Mouse (Mus musculus) monocyte, adult 5-6 weeks (primary cell): Measurements from ENCODE around the gene Crx. TPM values are rescaled to one million over a fixed set of nuclear protein-coding genes. Genes with fewer than 3 reads are reported as not detected.

ENCODE experiments used
- ATAC-seq: fragments of 153-309, 156-312 bp; replicated peaks from 2 replicates; pipeline ENCODE4 v1.8.0; 2017; ENCODE audit warnings: mild to moderate bottlenecking; ENCODE audit not compliant: low TSS enrichment, insufficient number of reproducible peaks, severe bottlenecking, poor library complexity, low FRiP score
- total RNA-seq: library from RNA; stranded (forward); fragments of 200-1000, 200-491, 200-594 nt; gene quantifications from 3 replicates; pipeline ENCODE4 v1.2.3, GENCODE M21; 2017

The Crx gene
- total RNA-seq, 1 experiment from 2014 or later: not detected

DNA sequence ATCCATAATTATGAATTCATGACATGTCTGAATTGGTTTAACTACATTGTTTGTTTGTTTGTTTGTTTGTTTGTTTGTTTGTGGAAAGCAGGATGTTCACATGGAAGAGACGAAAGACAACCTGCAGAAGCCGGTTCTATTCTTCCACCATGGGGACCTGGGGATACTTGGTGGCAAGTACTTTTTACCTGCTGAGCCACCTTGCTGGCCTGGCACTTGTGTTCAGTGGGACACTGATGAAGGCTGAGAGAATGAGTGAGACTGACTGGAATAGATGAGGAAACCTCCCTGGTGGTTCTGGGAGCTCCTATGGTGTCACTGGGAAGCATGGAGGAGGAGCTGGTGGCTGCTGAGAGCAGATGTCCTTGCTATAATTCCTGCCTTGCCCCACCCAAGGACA is 2.5 kb upstream of the Crx start, which contains the start of gene Crxos:
Gene Crxos, plus strand, starts transcription at position 301 of the 400 bp plus-strand sequence.
- no peak for ATAC-seq

DNA sequence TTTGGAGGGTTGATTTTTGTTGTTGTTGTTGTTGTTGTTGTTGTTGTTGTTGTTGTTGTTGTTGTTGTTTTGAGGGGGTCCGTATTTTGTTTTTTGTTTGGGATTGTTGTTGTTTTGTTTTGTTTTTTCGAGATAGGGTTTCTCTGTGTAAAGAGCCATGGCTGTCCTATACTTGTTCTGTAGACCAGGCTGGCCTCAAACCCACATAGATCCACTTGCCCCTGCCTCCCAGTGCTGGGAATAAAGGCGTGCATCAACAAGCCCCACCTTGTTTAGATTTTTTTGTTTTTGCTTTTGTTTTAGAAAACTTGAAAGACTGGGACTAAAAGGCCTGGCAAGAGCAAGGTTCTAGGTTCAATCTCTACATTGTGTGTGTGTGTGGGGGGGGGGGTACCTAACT is 2.1 kb upstream of the Crx start:
- ATAC-seq: no peak

GRCm38 (mm10) chr7:15881388-15881787 is 1.6 kb upstream of the Crx start:
- no peak for ATAC-seq

- no peak for ATAC-seq
Measured at GRCm38 (mm10) chr7:15864104-15864503, 15.7 kb downstream of the Crx start.

DNA sequence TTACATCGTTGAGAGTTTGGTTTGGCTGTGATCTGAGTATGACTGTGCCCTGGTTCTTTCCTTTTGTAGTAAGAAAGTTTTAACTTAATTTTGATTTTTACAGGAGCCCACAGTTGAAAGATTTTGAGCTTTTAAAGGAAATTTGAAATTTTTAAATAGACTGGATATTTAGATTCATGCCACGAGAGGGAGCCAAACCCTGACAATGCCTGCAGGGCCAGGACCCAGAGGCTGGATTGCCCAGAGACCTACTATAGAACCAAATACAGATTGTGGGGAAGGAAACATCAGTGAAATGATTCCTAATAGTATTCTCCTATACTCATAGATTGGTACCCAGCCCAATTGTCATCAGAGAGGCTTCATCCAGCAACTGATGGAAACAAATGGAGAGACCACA is 20.1 kb downstream of the Crx start:
- no peak for ATAC-seq

DNA sequence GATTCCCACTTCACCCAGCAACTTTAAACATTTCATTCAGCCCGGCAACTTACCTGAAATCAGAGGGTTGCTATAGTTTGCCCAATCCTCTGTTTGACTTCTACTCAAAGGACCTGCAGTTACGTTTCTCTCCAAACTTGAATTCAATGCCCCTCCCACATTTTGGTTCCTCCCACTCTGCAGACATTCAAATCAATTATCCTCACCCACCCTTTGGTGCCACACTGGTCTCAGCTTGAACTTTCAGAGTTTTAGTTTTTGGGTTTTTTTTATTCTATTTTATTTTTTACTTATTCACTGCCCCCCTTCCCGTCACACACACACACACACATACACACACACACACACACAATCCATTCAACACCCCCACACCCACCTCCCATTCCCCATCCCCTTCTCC is 40.2 kb downstream of the Crx start, which contains the start of gene Obox6:
Gene Obox6, minus strand, starts transcription at position 101 of the 400 bp plus-strand sequence.
- ATAC-seq: no peak

Other genes with a start within 250 kb of the Crx start
- gene Obox3, start 240.1 kb downstream of the Crx start, total RNA-seq: not detected in 3 replicates
- not detected in 3 replicates for gene Obox5, start 129.8 kb downstream of the Crx start, total RNA-seq
- gene Obox6, start 40.3 kb downstream of the Crx start, total RNA-seq: not detected in 3 replicates
- not detected in 3 replicates for gene Crxos, start 2.6 kb upstream of the Crx start, total RNA-seq
- 42.8 to 94.2 TPM (median 48.6 TPM) in 3 replicates for gene Selenow, start 42.4 kb upstream of the Crx start, total RNA-seq
- 208 to 319 TPM (median 268 TPM) in 3 replicates for gene Nop53, start 66.1 kb upstream of the Crx start, total RNA-seq
- 0.49 TPM in 1 of 3 replicates, not detected in the others for gene Ehd2, start 87.6 kb upstream of the Crx start, total RNA-seq
- 2.2 to 10.0 TPM (median 2.6 TPM) in 3 replicates for gene Bicra, start 168.0 kb upstream of the Crx start, total RNA-seq
- 0.11 to 0.29 TPM in 2 of 3 replicates, not detected in the other for gene Zfp541, start 181.8 kb upstream of the Crx start, total RNA-seq
- 46.6 to 76.8 TPM (median 71.5 TPM) in 3 replicates for gene Napa, start 218.5 kb upstream of the Crx start, total RNA-seq
- 9.6 to 18.6 TPM (median 15.9 TPM) in 3 replicates for gene Kptn, start 239.9 kb upstream of the Crx start, total RNA-seq
- not detected in 3 replicates for gene Slc8a2, start 249.9 kb upstream of the Crx start, total RNA-seq